Mouse (Mus musculus) neural tube, embryonic 14.5 days (tissue): Measurements from ENCODE around the gene Akirin2. TPM values are rescaled to one million over a fixed set of nuclear protein-coding genes. Genes with fewer than 3 reads are reported as not detected.
A peak's percentile ranks its signal among the peaks of the same experiment; 100 is the strongest.
"Not testable (repeated sequence)": the region's sequence is repeated elsewhere in the genome, so short reads cannot be mapped to it uniquely, and the experiment has no call there.

Experiments
- ATAC-seq: fragments of 200-750 bp; cut with Nextera tagmentation; 2 replicates; pipeline ENCODE4 v1.8.0; 2017; ENCODE audit warnings: low read depth, mild to moderate bottlenecking, moderate TSS enrichment, moderate library complexity
- H3K27ac ChIP-seq: fragments of 300-500 bp; sonication (generic); 2 replicates; pipeline ENCODE4 v1.5.1; 2014; ENCODE audit warnings: low read depth, mild to moderate bottlenecking, control low read depth, low read length, moderate library complexity, mixed read lengths
- H3K27me3 ChIP-seq: fragments of 300-500 bp; sonication (generic); 2 replicates; pipeline ENCODE4 v1.6.1; 2014; ENCODE audit warnings: low read length; ENCODE audit not compliant: control insufficient read depth, insufficient read depth
- H3K36me3 ChIP-seq: fragments of 300-500 bp; sonication (generic); 2 replicates; pipeline ENCODE4 v1.6.1; 2014; ENCODE audit warnings: low read length, mixed read lengths; ENCODE audit not compliant: control insufficient read depth, insufficient read depth
- H3K4me1 ChIP-seq: fragments of 300-500 bp; sonication (generic); 2 replicates; pipeline ENCODE4 v1.6.1; 2014; ENCODE audit warnings: low read length; ENCODE audit not compliant: control insufficient read depth, insufficient read depth
- H3K4me2 ChIP-seq: fragments of 300-500 bp; sonication (generic); 2 replicates; pipeline ENCODE4 v1.6.1; 2014; ENCODE audit warnings: mild to moderate bottlenecking, low read depth, low read length, control low read depth
- H3K4me3 ChIP-seq: fragments of 300-500 bp; sonication (generic); 2 replicates; pipeline ENCODE4 v1.5.1; 2014; ENCODE audit warnings: low read depth, low read length, control low read depth, mixed read lengths
- H3K9ac ChIP-seq: fragments of 300-500 bp; sonication (generic); replicated peaks from 2 replicates; pipeline ENCODE4 v1.6.1; 2014; ENCODE audit warnings: low read depth, mild to moderate bottlenecking, control low read depth, low read length, mixed read lengths
- H3K9me3 ChIP-seq: fragments of 300-500 bp; sonication (generic); 2 replicates; pipeline ENCODE4 v1.6.1; 2016; ENCODE audit warnings: low read length; ENCODE audit not compliant: control insufficient read depth
- WGBS: fragments of 180-500 bp; shearing (Covaris S2); extraction: QIAGEN DNeasy Blood & Tissue Kit; methylation state at CpG from one replicate; pipeline ENCODE4 v1.1.7; 2014; 5-methylcytosine and 5-hydroxymethylcytosine counted together
- polyA plus RNA-seq: library from polyadenylated mRNA; unstranded; fragments of >200 nt; fragmentation: Nextera tagmentation; extraction: Ambion mirVana; gene quantifications from 2 replicates; pipeline ENCODE4 v1.2.1, GENCODE M21; 2014

Akirin2 gene
- polyA plus RNA-seq, 1 experiment from 2014 or later = 82.1 TPM

DNA sequence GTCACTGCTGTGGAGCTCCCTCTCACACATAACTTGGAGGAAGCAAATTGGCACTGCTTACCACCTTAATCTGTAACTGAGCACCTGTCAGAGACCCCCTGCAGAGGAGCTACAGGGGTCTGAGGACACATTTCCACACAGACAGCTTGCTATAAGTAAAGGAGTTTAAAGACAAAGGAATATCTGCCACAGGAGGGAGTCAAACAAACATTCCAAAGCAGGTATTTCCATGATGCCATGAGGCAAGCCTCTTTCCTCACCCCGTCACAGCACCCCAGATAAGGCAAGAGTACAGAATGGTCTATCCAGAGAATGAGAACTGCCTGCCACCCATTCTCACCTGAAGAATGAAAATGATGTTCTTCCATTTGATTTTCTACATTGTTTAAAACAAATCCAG, 28.5 kb downstream of the Akirin2 start:
- Histone ChIP-seq H3K9ac (no peak overlapping the region), H3K36me3 (peaks cover 57% of the 10 kb centered on the region), H3K4me1 (no peaks in the 10 kb centered on the region), H3K27me3 (no peaks in the 10 kb centered on the region), H3K27ac (no peak overlapping the region), H3K4me3 (no peak overlapping the region), H3K4me2 (no peak overlapping the region), H3K9me3 (no peaks in the 10 kb centered on the region)
- WGBS = 96% methylated on average over 1 of the region's 1 CpGs
- ATAC-seq = no peak

DNA sequence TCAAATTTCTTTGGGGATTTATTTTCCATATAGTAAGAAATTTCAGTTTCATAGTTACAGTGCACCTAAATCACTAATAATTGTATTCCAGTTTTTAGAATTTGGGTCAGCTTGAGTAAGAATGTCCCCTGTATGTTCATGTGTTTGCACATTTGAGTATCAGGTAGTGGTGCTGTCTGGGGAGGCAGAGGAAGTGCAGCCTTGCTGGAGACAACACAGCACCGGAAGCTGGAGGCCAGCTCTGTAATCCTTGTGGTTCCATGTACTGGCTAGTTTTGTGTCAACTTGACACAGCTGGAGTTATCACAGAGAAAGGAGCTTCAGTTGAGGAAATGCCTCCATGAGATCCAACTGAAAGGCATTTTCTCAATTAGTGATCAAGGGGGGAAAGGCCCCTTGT, 30.8 kb downstream of the Akirin2 start:
- 86% methylated on average over 1 of the region's 1 CpGs for WGBS
- peaks cover 44% of the 10 kb centered on the region for H3K36me3 ChIP-seq
- not testable (repeated sequence) for H3K27me3 ChIP-seq, ATAC-seq, H3K9me3 ChIP-seq, H3K27ac ChIP-seq, H3K4me1 ChIP-seq, H3K9ac ChIP-seq, H3K4me3 ChIP-seq, H3K4me2 ChIP-seq

DNA sequence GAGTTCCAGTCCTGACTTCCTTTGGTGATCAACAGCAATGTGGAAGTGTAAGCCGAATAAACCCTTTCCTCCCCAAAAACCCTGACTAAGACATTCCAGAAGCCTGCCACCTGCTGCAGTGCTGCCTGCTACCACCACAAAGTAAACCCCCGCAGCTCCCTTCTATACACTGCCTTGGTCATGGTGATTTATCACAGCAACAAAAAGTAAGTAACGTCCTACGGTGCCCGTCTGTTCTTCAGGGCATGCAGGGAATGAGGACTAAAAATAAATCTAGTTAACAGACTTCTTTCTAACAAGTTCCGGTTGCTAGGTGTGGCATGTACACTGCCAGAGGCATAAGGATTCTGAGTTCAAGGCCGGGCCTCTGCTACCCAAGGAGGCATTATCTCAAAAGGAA, 31.3 kb downstream of the Akirin2 start:
- WGBS = 28% methylated on average over 7 of the region's 7 CpGs
- Histone ChIP-seq H3K4me3 (no peak overlapping the region), H3K36me3 (peaks cover 40% of the 10 kb centered on the region), H3K4me1 (no peaks in the 10 kb centered on the region), H3K27me3 (no peaks in the 10 kb centered on the region), H3K27ac (no peak overlapping the region), H3K4me2 (no peak overlapping the region), H3K9ac (no peak overlapping the region), H3K9me3 (no peaks in the 10 kb centered on the region)
- no peak for ATAC-seq

DNA sequence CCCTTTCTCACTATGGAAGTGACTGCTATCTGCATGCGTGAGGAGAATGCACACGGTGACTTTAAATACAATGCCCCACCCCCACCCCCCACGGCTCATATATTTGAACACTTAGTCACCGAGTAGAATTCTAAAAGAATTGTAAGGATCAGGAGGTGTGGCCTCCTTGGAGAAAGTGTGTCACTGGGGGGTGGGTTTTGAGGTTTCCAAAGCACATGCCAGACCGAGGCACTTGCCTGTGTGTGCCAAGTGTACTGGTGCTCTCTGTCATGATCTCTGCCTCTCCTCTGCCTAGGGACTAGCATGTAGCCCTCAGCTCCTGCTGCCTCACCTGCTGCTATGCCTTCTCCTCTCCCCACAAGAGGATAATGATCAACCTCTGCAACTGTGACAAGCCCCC, 31.7 kb downstream of the Akirin2 start:
- Histone ChIP-seq H3K9ac (no peak overlapping the region), H3K27ac (no peak overlapping the region), H3K4me3 (no peak overlapping the region), H3K4me1 (no peaks in the 10 kb centered on the region), H3K9me3 (no peaks in the 10 kb centered on the region), H3K27me3 (no peaks in the 10 kb centered on the region), H3K4me2 (no peak overlapping the region), H3K36me3 (peaks cover 35% of the 10 kb centered on the region)
- peak; percentile 49 for ATAC-seq
- 49% methylated on average over 5 of the region's 5 CpGs for WGBS

DNA sequence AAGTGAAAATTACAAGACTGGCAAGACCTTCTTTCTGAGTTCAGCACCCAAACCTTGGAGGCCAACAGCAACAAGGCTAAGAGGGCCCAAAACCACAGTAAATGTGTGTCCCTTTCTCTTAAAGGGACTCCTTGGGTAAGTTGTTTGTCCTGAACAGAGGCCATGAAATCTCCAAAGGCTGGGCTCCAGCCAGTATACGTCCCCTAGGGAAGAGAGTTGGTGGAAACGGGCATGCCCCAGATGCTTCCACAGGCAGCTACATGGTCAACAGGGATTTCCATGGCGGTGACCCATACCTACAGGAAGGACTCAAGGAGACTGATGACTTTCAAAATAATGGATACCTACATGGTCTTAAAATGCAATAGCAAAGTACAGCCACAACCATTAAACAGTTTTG, 32.7 kb downstream of the Akirin2 start:
- 97% methylated on average over 3 of the region's 3 CpGs for WGBS
- ATAC-seq = no peak
- peaks cover 29% of the 10 kb centered on the region for H3K36me3 ChIP-seq

DNA sequence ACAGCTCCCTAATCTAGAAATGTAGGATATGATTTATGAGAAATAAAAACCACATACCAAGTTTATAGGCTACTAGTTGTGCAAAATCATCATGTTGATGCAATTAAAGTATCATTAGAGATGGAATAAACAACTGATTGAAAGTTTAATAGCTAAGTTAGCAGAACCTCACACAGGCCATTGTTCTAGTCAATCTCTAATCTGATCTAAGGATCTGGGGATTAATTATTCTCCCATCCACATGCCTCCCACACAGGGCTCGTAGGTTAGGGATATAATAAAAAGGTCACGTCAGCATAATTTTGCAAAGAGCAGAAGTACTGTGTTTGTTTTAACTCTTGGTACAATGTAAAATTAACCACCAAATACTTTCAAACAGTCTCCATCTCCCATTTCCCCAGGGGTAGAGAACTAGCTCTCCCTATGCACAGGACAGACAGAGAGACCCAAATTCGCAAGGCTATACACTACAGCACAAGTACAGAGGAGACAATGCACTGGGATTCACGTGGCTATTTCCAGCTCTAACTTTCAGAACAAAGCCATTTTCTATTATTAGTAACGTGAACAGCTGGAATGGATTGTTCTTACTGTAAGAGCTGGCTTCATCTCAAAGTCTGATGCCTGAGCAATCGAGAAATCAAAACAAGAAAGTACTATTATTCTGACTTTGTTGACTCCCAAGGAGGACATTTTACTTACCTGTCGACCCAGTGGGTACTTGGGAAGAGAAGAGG, 34.3 kb downstream of the Akirin2 start:
- WGBS = 85% methylated on average over 7 of the region's 7 CpGs
- Histone ChIP-seq H3K4me2 (no peak overlapping the region), H3K9ac (no peak overlapping the region), H3K27me3 (no peaks in the 10 kb centered on the region), H3K4me1 (no peaks in the 10 kb centered on the region), H3K9me3 (no peaks in the 10 kb centered on the region), H3K36me3 (peaks cover 20% of the 10 kb centered on the region), H3K4me3 (no peak overlapping the region), H3K27ac (no peak overlapping the region)
- no peak for ATAC-seq

More for the DNA sequence above, 32.7 kb downstream of the Akirin2 start:
- Histone ChIP-seq H3K27ac (no peak overlapping the region), H3K9ac (no peak overlapping the region), H3K4me1 (no peaks in the 10 kb centered on the region), H3K4me3 (no peak overlapping the region), H3K4me2 (no peak overlapping the region), H3K27me3 (no peaks in the 10 kb centered on the region), H3K9me3 (no peaks in the 10 kb centered on the region)

DNA sequence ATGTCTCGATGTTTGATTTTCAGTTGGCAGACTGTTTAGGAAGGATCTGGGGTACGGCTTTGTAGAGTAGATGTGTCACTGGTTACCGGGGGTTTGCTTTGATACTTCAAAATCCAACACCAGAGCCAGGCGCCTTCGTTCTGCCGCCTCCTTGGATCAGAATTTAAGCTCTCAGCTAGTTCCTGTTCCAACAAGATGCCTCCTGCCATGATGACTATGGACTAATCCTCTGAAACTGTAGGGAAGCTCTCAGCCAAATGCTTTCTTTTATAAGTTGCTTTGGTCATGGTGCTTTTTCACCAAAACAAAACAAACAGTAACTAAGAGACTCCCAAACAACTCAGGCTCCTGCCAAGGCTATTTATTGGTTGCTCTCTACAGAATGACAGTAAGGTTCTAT, 52.4 kb downstream of the Akirin2 start:
- H3K27ac ChIP-seq = no peak overlapping the region
- H3K9ac ChIP-seq = no peak overlapping the region
- no peaks in the 10 kb centered on the region for H3K9me3 ChIP-seq
- ATAC-seq = no peak
- H3K27me3 ChIP-seq = no peaks in the 10 kb centered on the region
- H3K4me1 ChIP-seq = no peaks in the 10 kb centered on the region
- no peak overlapping the region for H3K4me2 ChIP-seq
- 89% methylated on average over 6 of the region's 6 CpGs for WGBS
- H3K36me3 ChIP-seq = peaks cover 29% of the 10 kb centered on the region; the same call in 1 of the 2 replicates
- no peak overlapping the region for H3K4me3 ChIP-seq

DNA sequence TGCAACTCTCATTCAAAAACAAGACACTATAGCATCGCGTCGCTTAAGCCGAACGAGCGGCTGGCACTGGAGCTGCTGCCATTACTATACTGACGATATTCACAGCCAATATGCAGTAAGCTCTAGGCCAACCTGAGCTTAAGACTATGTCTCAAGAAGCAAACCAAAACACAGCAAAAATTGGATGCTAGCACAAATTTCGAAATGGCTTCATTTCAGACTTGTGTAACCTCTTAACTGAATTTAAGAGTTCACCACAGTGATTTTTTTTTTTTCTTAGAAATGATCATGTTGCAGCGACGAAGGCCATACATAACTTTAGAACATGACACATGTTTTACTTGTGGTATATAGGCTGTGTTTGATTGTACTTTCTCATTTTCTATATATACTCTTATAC, 55.9 kb downstream of the Akirin2 start:
- H3K36me3 ChIP-seq = peaks cover 30% of the 10 kb centered on the region

DNA sequence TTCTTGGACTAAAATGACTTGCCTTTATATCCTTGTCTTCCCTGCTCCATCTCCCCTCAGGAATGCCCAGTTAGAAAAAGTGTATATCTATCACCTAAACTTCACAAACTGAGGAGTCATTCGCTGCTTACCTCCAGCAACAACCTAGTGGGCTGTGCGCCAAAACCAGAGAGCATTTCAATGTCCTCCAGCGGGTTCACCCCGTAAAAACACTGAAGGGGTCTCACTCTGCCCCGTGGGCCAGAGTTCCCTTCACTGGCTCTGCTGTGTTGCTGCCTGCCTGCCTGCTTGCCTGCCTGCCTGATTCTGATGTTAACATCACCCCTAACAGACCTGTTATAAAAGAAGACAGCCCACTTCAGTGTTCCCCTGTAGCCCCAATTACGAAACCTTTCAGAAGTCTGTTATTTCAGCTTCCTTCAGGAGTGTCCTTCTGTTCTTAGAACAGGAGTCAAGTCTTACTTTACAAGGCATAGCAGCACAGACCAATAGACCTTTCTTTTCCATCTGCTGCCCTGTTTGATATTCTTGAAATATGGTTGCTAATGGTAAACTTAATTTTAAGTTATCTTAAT, 62.9 kb downstream of the Akirin2 start:
- peaks cover 5% of the 10 kb centered on the region; the same call in 1 of the 2 replicates for H3K36me3 ChIP-seq
- peaks cover 21% of the 10 kb centered on the region for H3K4me1 ChIP-seq
- peak overlapping the region; percentile 94 for H3K4me2 ChIP-seq
- H3K27ac ChIP-seq = no peak overlapping the region
- ATAC-seq = no peak
- H3K9me3 ChIP-seq = no peaks in the 10 kb centered on the region
- peak overlapping the region; percentile 78; the same call in 1 of the 2 replicates for H3K9ac ChIP-seq
- WGBS = 56% methylated on average over 6 of the region's 6 CpGs
- peak overlapping the region; percentile 86 for H3K4me3 ChIP-seq
- H3K27me3 ChIP-seq = no peaks in the 10 kb centered on the region

More for the DNA sequence above, 55.9 kb downstream of the Akirin2 start:
- Histone ChIP-seq H3K4me1 (no peaks in the 10 kb centered on the region), H3K27ac (no peak overlapping the region), H3K27me3 (no peaks in the 10 kb centered on the region), H3K9me3 (no peaks in the 10 kb centered on the region), H3K4me3 (no peak overlapping the region), H3K9ac (no peak overlapping the region), H3K4me2 (no peak overlapping the region)
- ATAC-seq = no peak
- 97% methylated on average over 10 of the region's 10 CpGs for WGBS
